Mouse (Mus musculus): Measurements from ENCODE around the gene Anxa11. TPM values are rescaled to one million over a fixed set of nuclear protein-coding genes. Genes with fewer than 3 reads are reported as not detected.
"Not testable (repeated sequence)": the region's sequence is repeated elsewhere in the genome, so short reads cannot be mapped to it uniquely, and the experiment has no call there.

Anxa11 gene
- polyA plus RNA-seq, 1 experiment, result 119 TPM

DNA sequence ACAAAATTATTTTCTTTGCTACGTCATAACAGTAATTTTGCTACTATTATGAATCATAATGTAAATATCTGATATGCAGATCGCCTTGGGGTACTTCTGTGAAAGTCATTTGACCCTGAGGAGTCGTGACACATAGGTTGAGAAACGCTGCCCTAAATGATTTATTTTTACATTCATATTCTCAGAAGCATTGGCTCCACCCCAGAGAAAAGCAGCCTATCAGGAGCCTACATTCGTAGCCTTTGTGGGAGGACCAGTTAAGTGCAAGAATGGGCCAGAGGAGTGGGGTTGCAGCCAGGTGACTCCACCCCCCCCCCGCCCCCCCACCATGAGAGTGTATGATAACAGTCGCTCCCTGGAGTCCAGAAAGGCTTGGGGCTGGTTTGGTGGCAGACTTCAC is 2.2 kb upstream of the Anxa11 start:
- 70% methylated on average over 7 of the region's 7 CpGs for WGBS
- no peak for DNase-seq (ENCODE audit: low read depth, low spot score)

GRCm38 (mm10) chr14:25840961-25841360 is 995 bp upstream of the Anxa11 start:
- WGBS, result 69% methylated on average over 7 of the region's 7 CpGs

GRCm38 (mm10) chr14:25841579-25841978 is 377 bp upstream of the Anxa11 start:
- DNase-seq (ENCODE audit: low read depth, low spot score), result no peak
- 0% methylated on average over 4 of the region's 4 CpGs for WGBS

More at GRCm38 (mm10) chr14:25840961-25841360, 995 bp upstream of the Anxa11 start:
- DNase-seq (ENCODE audit: low read depth, low spot score), result no peak

- 4% methylated on average over 12 of the region's 12 CpGs for WGBS
- no peak for DNase-seq (ENCODE audit: low read depth, low spot score)
Measured at GRCm38 (mm10) chr14:25842688-25843003, 690 bp downstream of the Anxa11 start.

- 46% methylated on average over 4 of the region's 4 CpGs for WGBS
- DNase-seq (ENCODE audit: low read depth, low spot score), result no peak
Measured at GRCm38 (mm10) chr14:25844372-25844771, 2.4 kb downstream of the Anxa11 start.

DNA sequence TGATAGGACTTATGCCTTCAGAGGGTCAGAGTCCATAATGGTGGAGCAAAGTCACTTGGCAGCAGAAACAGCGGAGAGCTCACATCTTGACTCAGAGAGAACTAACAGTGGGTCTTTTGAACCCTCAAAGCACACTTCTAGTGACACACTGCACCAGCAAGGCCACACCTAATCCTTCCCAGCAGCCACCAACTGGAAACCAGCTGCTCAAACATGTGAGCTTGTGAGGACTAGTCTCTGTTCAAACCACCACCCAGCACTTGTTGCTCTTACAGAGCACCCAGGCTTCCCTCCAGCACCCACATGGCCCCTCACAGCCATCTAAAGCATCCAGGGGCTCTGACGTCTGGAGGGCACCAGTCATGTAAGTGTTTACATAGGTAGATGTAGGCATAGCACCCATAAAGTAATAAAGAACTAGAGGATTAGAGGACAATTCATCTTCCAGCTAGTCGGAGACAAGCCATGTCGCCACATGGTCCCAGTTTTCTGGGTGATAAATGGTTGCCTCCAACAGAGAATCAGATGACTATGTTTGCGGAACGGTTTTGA is 4.0 kb downstream of the Anxa11 start:
- WGBS, result 28% methylated on average over 6 of the region's 6 CpGs
- no peak for DNase-seq (ENCODE audit: low read depth, low spot score)

DNA sequence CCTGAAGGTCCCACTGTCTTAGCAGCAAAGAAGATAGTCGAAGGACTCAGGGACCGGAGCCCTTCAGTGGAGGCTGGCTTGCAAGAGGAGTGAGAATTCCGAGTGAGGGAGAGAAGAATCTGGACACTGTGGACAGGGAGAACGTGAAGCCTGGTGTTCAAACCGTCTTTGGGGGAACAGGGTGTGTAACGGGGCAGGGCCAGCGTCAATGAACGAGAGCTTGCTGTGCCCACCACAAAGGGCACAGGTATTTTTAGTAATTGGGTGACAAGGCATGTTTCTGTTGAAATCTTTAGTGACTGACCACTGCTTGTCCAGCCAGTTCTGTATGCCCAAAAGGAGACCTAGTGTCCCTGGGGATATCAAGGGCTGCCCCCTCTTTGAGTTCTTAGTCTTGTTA is 4.6 kb downstream of the Anxa11 start:
- 37% methylated on average over 8 of the region's 8 CpGs for WGBS
- DNase-seq (ENCODE audit: low read depth, low spot score), result no peak

DNA sequence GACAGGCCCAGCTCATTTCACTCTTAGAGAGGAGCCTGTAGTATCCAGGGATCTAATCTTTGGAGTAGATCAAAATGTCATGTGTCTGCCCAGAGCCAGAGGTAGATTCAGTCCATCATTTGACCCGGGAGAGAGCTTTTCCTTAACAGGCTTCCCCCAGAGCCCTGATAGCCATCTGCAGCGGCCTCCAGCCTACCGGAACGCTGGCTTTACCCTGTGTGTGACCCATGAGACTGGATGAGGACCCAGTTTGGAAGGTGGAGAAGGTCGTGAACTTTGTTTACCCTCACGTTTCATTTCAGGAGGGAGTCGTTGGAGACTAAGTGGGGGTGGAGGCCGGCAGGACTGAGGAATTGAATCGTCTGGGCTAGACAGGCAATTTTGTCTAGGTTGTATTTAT is 5.7 kb downstream of the Anxa11 start:
- 60% methylated on average over 9 of the region's 9 CpGs for WGBS
- DNase-seq (ENCODE audit: low read depth, low spot score), result no peak

DNA sequence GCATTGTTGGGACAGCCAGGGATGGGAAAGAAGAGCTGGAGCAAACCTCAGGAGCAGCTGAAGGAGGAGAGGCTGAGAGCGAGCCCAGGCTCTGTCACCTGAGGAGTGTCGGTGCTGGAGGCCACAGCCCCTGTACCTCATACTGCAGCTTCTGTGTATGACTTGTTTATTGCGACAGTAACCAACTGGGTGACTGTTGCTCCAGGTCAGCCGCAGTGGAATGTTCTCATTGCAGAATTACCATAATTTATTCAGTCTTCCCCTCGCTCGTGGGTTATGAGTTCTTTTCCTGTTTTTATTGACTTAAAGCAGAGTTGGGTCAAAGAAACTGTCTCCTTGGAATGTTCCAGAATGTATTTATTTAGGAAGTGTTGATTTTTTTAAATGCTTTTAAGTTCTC is 6.3 kb downstream of the Anxa11 start:
- DNase-seq (ENCODE audit: low read depth, low spot score), result no peak
- 71% methylated on average over 6 of the region's 6 CpGs for WGBS

DNA sequence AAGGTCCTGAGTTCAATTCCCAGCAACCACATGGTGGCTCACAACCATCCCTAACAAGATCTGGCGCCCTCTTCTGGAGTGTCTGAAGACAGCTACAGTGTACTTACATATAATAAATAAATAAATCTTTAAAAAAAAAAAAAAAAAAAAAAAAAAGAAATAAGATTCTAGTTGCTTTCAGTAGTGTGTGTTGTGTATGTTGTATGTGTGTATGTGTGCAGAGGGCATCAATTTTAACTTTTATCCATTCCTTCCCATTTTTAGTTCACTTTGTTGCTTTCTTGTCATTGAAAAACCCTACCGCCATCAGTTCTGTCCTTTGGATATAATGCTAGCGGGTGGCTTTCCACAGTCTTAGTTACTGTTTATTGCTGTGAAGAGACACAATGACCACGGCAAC is 6.8 kb downstream of the Anxa11 start:
- 79% methylated on average over 3 of the region's 4 CpGs for WGBS
- DNase-seq (ENCODE audit: low read depth, low spot score), result not testable (repeated sequence)

DNA sequence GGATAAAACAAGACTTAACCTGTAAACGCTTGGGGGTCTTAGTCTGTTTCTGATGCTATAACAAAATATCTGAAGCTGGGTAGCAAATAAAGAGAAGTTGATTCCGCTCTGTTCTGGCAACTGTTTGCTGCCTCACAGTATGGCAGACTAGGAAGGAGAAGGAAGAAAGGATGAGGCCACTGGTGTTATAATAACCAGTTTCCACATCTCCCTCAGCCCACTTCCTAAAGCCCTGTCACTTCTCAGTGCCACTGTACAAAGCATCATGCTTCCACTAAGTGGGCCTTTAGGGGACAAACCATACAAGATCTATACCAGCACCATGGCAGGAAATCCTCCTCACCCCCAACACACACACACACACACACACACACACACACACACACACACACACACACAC is 8.5 kb downstream of the Anxa11 start:
- 88% methylated on average over 2 of the region's 2 CpGs for WGBS

GRCm38 (mm10) chr14:25851189-25851588 is 9.2 kb downstream of the Anxa11 start:
- no peak for DNase-seq (ENCODE audit: low read depth, low spot score)
- 48% methylated on average over 6 of the region's 6 CpGs for WGBS

More for the DNA sequence above, 8.5 kb downstream of the Anxa11 start:
- no peak for DNase-seq (ENCODE audit: low read depth, low spot score)

- 77% methylated on average over 11 of the region's 11 CpGs for WGBS
Measured at GRCm38 (mm10) chr14:25852121-25852561, 10.2 kb downstream of the Anxa11 start.

DNA sequence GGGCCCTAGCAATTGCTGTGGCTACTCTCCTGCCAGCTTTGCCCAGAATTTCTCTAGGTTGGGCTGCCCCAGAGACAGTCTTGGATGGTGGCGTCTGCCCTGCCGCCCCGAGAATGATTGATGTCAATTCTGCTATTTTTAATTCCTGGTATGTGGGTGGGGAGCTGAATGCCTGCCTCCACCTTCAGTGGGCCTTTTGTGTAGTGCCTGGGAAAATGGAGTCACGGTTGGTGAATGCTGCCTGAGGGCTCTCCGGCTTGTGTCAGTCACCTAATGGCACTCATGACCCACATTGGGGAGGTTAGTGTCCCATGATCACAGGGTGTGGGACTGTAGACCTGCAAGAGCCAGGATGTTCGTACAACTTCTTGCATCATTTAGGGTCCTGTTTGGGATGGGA is 11.3 kb downstream of the Anxa11 start:
- WGBS, result 74% methylated on average over 6 of the region's 6 CpGs
- DNase-seq (ENCODE audit: low read depth, low spot score), result no peak

More at GRCm38 (mm10) chr14:25852121-25852561, 10.2 kb downstream of the Anxa11 start:
- no peak for DNase-seq (ENCODE audit: low read depth, low spot score)

- no peak for DNase-seq (ENCODE audit: low read depth, low spot score)
- 64% methylated on average over 16 of the region's 16 CpGs for WGBS
Measured at GRCm38 (mm10) chr14:25853717-25854452, 11.9 kb downstream of the Anxa11 start.

- DNase-seq (ENCODE audit: low read depth, low spot score), result no peak
- WGBS, result 20% methylated on average over 8 of the region's 8 CpGs
Measured at GRCm38 (mm10) chr14:25855241-25855885, 13.4 kb downstream of the Anxa11 start.

DNA sequence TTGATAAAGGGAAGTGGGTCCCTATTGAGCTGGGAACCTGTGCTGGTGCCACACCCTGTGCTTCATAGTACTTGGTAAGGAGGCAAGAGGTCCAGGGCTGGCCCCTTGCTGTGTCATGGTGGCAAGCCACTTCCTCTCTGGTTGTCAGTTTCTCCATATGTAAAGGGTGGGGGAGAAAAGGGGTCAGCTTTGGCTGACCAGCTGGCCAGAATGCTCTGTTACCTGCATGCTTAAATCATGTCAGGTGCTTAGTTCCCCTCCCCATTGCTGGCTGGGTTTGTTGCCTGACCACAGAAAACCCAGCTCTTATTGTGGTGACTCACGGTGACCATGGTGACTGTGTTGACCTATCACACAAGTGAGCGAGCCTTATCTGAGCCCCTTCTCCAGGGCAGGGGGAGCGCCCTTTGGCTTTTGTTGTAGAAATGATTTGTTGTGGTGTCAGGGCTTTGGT is 15.2 kb downstream of the Anxa11 start:
- whole genome bisulfite sequencing, result 44% methylated on average over 3 of the region's 3 CpGs
- no peak for DNase-seq (ENCODE audit: low read depth, low spot score)

- WGBS, result 77% methylated on average over 8 of the region's 8 CpGs
- no peak for DNase-seq (ENCODE audit: low read depth, low spot score)
Measured at GRCm38 (mm10) chr14:25857940-25858339, 16.0 kb downstream of the Anxa11 start.

- WGBS, result 80% methylated on average over 13 of the region's 13 CpGs
- DNase-seq (ENCODE audit: low read depth, low spot score), result no peak
Measured at GRCm38 (mm10) chr14:25861771-25862530, 20.0 kb downstream of the Anxa11 start.

DNA sequence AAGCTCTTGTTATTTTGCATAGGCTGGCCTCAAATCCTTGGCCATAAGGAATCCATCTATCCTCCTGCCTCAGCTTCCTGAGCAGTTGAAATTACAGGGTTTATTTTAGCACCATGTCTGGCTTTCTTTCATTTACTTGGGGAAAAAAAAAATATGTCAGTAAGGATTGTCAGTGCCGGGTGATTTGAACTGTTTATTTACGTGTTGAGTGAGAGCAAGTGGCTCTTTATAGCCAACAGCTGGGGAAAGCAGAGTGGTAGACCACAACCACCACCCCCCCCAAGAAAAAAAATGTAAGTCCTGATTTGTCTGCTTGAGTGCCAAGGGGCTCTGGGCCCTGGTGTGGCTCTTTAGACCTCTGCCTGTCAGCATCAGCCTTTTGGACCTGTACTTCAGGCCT is 21.8 kb downstream of the Anxa11 start:
- DNase-seq (ENCODE audit: low read depth, low spot score), result no peak
- 53% methylated on average over 2 of the region's 2 CpGs for WGBS
